Mouse (Mus musculus): ENCODE measurements around the gene Evx2.

DNA sequence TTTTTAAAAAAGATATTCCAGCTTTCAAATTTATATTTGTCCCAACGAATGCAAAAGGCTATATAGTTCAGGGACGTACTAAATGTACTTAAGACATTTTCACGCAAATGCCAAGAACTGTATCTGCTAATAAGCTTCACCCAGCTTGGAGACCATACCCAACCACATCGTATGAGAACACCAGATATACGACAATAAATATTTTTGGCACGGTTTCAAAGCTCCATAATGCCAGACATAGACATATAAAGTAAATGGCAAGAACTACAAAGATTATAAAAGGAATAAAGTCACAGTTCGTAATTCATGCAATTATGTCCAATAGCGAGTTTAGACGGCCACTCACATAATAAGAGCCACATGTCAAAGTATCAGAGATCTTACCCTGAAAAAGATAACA, 41.7 kb downstream of the Evx2 start:
- TF ChIP-seq GATA1 (IDR thresholded peaks at IDR 0.05; ENCODE audit: low read length), result no peak
- no peak for TF ChIP-seq TAL1 (IDR thresholded peaks at IDR 0.05; ENCODE audit: low read length)
